Mouse (Mus musculus) forebrain, embryonic 13.5 days (tissue): ENCODE data around the gene Primpol. TPM values are rescaled to one million over a fixed set of nuclear protein-coding genes. Genes with fewer than 3 reads are reported as not detected.

Experiments used
- polyA plus RNA-seq: library from polyadenylated mRNA; unstranded; fragments of >200 nt; fragmentation: Nextera tagmentation; extraction: Ambion mirVana; gene quantifications from 2 replicates; pipeline ENCODE4 v1.2.1, GENCODE M21; 2015

The Primpol gene
- polyA plus RNA-seq, 1 experiment from 2014 or later, result 8.3 TPM

Other genes starting within 250 kb of the Primpol start
- gene Acsl1, start 146.2 kb downstream of the Primpol start, polyA plus RNA-seq, result 5.8 and 6.7 TPM in 2 replicates
- gene Cenpu, start 65.2 kb downstream of the Primpol start, polyA plus RNA-seq, result 23.0 and 25.5 TPM in 2 replicates
- gene Casp3, start 79 bp upstream of the Primpol start, polyA plus RNA-seq, result 208 and 213 TPM in 2 replicates
- gene Irf2, start 122.5 kb upstream of the Primpol start, polyA plus RNA-seq, result 10.9 and 13.7 TPM in 2 replicates